Mouse (Mus musculus) thymus, adult 2 months (tissue): ENCODE results near the gene Ncapd2.

Source experiments
- CTCF ChIP-seq: fragments of 200-500 bp; IDR thresholded peaks from 2 replicates; pipeline ENCODE4 v1.5.1; 2012; ENCODE audit warnings: mild to moderate bottlenecking, control low read depth, low read length, moderate library complexity, borderline replicate concordance; ENCODE audit not compliant: control insufficient read depth, poor library complexity, insufficient read depth; ENCODE audit errors: extremely low read depth
- POLR2A ChIP-seq: fragments of 200-500 bp; IDR thresholded peaks from 2 replicates; pipeline ENCODE4 v1.6.1; 2012; ENCODE audit warnings: mild to moderate bottlenecking, low read length, control low read depth, moderate library complexity; ENCODE audit not compliant: control insufficient read depth, poor library complexity, insufficient read depth; ENCODE audit errors: extremely low read depth

DNA sequence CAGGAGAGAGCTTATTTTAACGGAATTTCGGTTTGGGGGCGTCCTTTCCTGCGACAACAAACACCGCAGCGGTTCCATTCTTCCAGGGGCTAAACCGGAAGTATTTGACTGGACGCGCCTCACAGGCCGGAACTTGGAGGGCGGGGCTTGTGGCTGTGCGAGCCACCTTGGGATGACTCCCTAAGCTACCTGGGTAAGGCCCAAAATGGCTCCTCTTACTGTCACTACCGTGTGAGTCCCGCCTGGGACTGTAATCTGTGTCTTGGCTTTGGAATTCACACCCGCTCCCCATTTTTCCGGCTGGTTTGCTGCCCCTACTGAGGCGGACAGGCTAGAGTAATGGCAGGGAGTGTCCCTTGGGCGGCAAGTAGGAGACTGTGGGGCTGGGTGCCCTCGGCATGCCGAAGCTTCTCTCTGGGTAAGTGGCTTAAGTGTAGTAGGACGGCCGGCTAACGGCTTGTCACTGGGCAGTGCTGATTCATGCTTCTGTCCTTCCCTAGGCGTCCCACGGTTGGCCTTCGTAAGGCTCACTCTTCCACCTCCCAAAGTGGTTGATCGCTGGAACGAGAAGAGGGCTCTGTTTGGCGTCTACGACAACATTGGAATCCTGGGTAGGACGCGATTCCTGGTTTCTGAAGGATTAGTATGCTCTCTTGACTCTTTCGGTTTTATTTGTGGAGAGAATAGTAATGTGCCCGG, 664 bp upstream of the Ncapd2 start:
- TF ChIP-seq CTCF (no peak), POLR2A (no peak; the same call in 1 of the 2 replicates)
